Mouse (Mus musculus) cerebellum, adult 2 months (tissue): ENCODE measurements around the gene Atp2b4. TPM values are rescaled to one million over a fixed set of nuclear protein-coding genes. Genes with fewer than 3 reads are reported as not detected.

Experiments
- DNase-seq, 2 experiments: peaks; one replicate each; pipeline ENCODE4 v3.0.0; 2021
- H3K27ac ChIP-seq: fragments of 200-500 bp; 2 replicates; pipeline ENCODE4 v1.5.1; 2012; ENCODE audit warnings: low read length, control low read depth, inconsistent platforms; ENCODE audit not compliant: insufficient read depth
- H3K27me3 ChIP-seq: fragments of 200-500 bp; 2 replicates; pipeline ENCODE4 v1.6.1; 2012; ENCODE audit warnings: inconsistent platforms, mild to moderate bottlenecking, low read length, moderate library complexity; ENCODE audit not compliant: control insufficient read depth, insufficient read depth
- H3K4me1 ChIP-seq: fragments of 200-500 bp; 2 replicates; pipeline ENCODE4 v1.6.1; 2011; ENCODE audit warnings: low read length; ENCODE audit not compliant: control insufficient read depth, insufficient read depth
- H3K4me3 ChIP-seq: fragments of 200-500 bp; replicated peaks from 2 replicates; pipeline ENCODE3; 2011; ENCODE audit warnings: mild to moderate bottlenecking, low read depth, low read length, control low read depth; ENCODE audit not compliant: insufficient read depth
- CTCF ChIP-seq: fragments of 200-500 bp; IDR thresholded peaks from 2 replicates; pipeline ENCODE4 v1.5.1; 2011; ENCODE audit warnings: low read depth, mild to moderate bottlenecking, control low read depth, low read length, moderate library complexity, borderline replicate concordance; ENCODE audit not compliant: insufficient read depth
- POLR2A ChIP-seq: fragments of 200-500 bp; IDR thresholded peaks from 2 replicates; pipeline ENCODE4 v1.6.1; 2011; ENCODE audit warnings: low read length, control low read depth, borderline replicate concordance; ENCODE audit not compliant: insufficient read depth
- WGBS: fragments of 180-500 bp; shearing (Covaris S2); methylation state at CpG from one replicate; pipeline ENCODE4 v1.1.7; 2018; 5-methylcytosine and 5-hydroxymethylcytosine counted together
- polyA plus RNA-seq: library from polyadenylated mRNA; depleted of rRNA; stranded (reverse); fragments of >200 nt; gene quantifications from 2 replicates; pipeline ENCODE4 v1.2.3, GENCODE M21; 2012

The Atp2b4 gene
- polyA plus RNA-seq, 1 experiment: 18.7 TPM

DNA sequence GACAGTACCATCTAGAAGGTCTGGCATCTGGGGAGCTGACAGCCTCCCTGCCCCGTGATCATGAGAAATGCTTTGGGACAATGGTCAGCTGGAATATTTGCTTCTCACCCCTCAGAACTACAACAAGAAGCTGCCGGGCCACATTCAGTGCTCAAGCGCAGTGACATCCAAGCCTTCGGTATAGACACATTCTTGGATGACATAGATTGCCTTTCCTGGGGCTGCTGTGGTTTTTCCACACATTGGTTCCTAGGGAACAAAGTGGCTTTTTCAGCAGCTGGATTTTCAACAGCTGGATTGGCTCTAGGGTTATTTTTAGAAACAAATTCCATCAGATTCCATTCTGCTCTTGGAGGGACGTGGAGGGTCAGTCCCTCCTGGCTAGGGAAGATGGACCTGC, 39.6 kb downstream of the Atp2b4 start:
- H3K27me3 ChIP-seq: no peaks in the 10 kb centered on the region
- 91% methylated on average over 5 of the region's 5 CpGs for WGBS
- no peak for DNase-seq
- H3K4me1 ChIP-seq: peaks cover 5% of the 10 kb centered on the region; the same call in 1 of the 2 replicates
- H3K27ac ChIP-seq: no peak overlapping the region
- TF ChIP-seq POLR2A (no peak), CTCF (no peak)
- H3K4me3 ChIP-seq: no peak overlapping the region

GRCm38 (mm10) chr1:133754317-133754868, 46.4 kb downstream of the Atp2b4 start:
- no peak for DNase-seq
- H3K27me3 ChIP-seq: no peaks in the 10 kb centered on the region
- TF ChIP-seq CTCF (no peak), POLR2A (no peak)
- 96% methylated on average over 4 of the region's 4 CpGs for WGBS
- H3K4me3 ChIP-seq: no peak overlapping the region
- no peak overlapping the region for H3K27ac ChIP-seq
- H3K4me1 ChIP-seq: peaks cover 7% of the 10 kb centered on the region; the same call in 1 of the 2 replicates

GRCm38 (mm10) chr1:133753325-133753724, 47.5 kb downstream of the Atp2b4 start:
- WGBS: 95% methylated on average over 8 of the region's 8 CpGs
- no peak overlapping the region for H3K4me3 ChIP-seq
- DNase-seq: no peak

GRCm38 (mm10) chr1:133751621-133752020, 49.2 kb downstream of the Atp2b4 start:
- H3K4me1 ChIP-seq: peaks cover 9% of the 10 kb centered on the region

More at GRCm38 (mm10) chr1:133753325-133753724, 47.5 kb downstream of the Atp2b4 start:
- TF ChIP-seq POLR2A (no peak), CTCF (no peak)
- no peak overlapping the region for H3K27ac ChIP-seq
- no peaks in the 10 kb centered on the region for H3K27me3 ChIP-seq
- H3K4me1 ChIP-seq: peaks cover 7% of the 10 kb centered on the region; the same call in 1 of the 2 replicates

GRCm38 (mm10) chr1:133749954-133750353, 50.9 kb downstream of the Atp2b4 start:
- Histone ChIP-seq H3K27ac (no peak overlapping the region), H3K27me3 (no peaks in the 10 kb centered on the region), H3K4me1 (peaks cover 18% of the 10 kb centered on the region), H3K4me3 (no peak overlapping the region)
- no peak for DNase-seq
- WGBS: 90% methylated on average over 4 of the region's 4 CpGs
- TF ChIP-seq CTCF: no peak

More at GRCm38 (mm10) chr1:133751621-133752020, 49.2 kb downstream of the Atp2b4 start:
- peak; percentile 54 to 81 for DNase-seq
- H3K4me3 ChIP-seq: no peak overlapping the region
- WGBS: 26% methylated on average over 3 of the region's 3 CpGs
- TF ChIP-seq CTCF (no peak), POLR2A (no peak)
- H3K27me3 ChIP-seq: no peaks in the 10 kb centered on the region
- H3K27ac ChIP-seq: no peak overlapping the region

GRCm38 (mm10) chr1:133745078-133745495, 55.8 kb downstream of the Atp2b4 start:
- no peak overlapping the region for H3K27ac ChIP-seq
- WGBS: 16% methylated on average over 9 of the region's 9 CpGs

DNA sequence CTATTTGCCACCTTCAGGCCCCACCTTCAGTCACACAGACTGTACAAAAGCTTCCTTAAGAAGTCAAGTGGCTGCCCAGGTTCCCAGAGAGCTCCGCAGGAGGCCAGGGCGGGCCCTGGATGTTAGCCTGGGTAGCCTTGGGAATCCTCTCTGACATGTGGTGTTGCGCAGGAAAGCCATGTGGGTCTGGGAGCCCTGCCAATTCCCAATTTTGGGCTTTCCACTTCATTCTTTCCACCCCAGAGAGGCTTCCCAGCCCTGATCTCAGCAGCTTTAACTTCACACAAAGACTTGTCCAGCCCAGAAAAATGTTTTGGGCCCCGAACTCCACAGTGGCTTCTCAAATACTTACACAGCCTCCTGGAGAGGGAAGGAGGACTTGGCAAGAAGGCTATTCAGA, 56.2 kb downstream of the Atp2b4 start:
- H3K27ac ChIP-seq: no peak overlapping the region
- peaks cover 40% of the 10 kb centered on the region for H3K4me1 ChIP-seq
- TF ChIP-seq POLR2A (no peak), CTCF (no peak)
- H3K27me3 ChIP-seq: no peaks in the 10 kb centered on the region
- 10% methylated on average over 4 of the region's 4 CpGs for WGBS
- peak; percentile 78 to 82 for DNase-seq
- H3K4me3 ChIP-seq: no peak overlapping the region

More at GRCm38 (mm10) chr1:133745078-133745495, 55.8 kb downstream of the Atp2b4 start:
- no peak for TF ChIP-seq CTCF
- TF ChIP-seq POLR2A: no peak
- DNase-seq: peak; percentile 30 to 38
- no peaks in the 10 kb centered on the region for H3K27me3 ChIP-seq
- H3K4me3 ChIP-seq: no peak overlapping the region
- H3K4me1 ChIP-seq: peaks cover 40% of the 10 kb centered on the region

GRCm38 (mm10) chr1:133742517-133742916, 58.3 kb downstream of the Atp2b4 start:
- 80% methylated on average over 8 of the region's 8 CpGs for WGBS
- TF ChIP-seq POLR2A (no peak), CTCF (no peak)
- H3K27me3 ChIP-seq: no peaks in the 10 kb centered on the region
- no peak overlapping the region for H3K4me3 ChIP-seq
- H3K4me1 ChIP-seq: peaks cover 40% of the 10 kb centered on the region
- DNase-seq: no peak
- no peak overlapping the region for H3K27ac ChIP-seq
